Mouse (Mus musculus) adipocyte (in vitro differentiated cells): ENCODE results near the gene Gpr84.

Source experiments
- DNase-seq: peaks from one replicate; pipeline ENCODE4 v3.0.0-alpha.2; 2016; ENCODE audit warnings: low spot score

The Gpr84 gene

GRCm38 (mm10) chr15:103310365-103310910 lies at the start of gene Gpr84:
TSS of gene Gpr84 (minus strand) at chr15:103310612.
- DNase-seq, result no peak

GRCm38 (mm10) chr15:103359869-103360602 lies 49.6 kb upstream of the Gpr84 start:
- DNase-seq, result peak; percentile 89

- DNase-seq, result no peak
Observed at GRCm38 (mm10) chr15:103359122-103359510, 48.7 kb upstream of the Gpr84 start.

- peak; percentile 60 for DNase-seq
Observed at GRCm38 (mm10) chr15:103358278-103359121, 48.1 kb upstream of the Gpr84 start.

GRCm38 (mm10) chr15:103357817-103358216 lies 47.4 kb upstream of the Gpr84 start:
- no peak for DNase-seq

- no peak for DNase-seq
Observed at GRCm38 (mm10) chr15:103356130-103356529, 45.7 kb upstream of the Gpr84 start.

- no peak for DNase-seq
Observed at GRCm38 (mm10) chr15:103355420-103355819, 45.0 kb upstream of the Gpr84 start.

- no peak for DNase-seq
Observed at GRCm38 (mm10) chr15:103354690-103355089, 44.3 kb upstream of the Gpr84 start.

GRCm38 (mm10) chr15:103353511-103354256 lies 43.3 kb upstream of the Gpr84 start:
- no peak for DNase-seq

- peak; percentile 78 for DNase-seq
Observed at GRCm38 (mm10) chr15:103352856-103353255, 42.4 kb upstream of the Gpr84 start.

GRCm38 (mm10) chr15:103347275-103347684 lies 36.9 kb upstream of the Gpr84 start:
- DNase-seq, result peak; percentile 94

GRCm38 (mm10) chr15:103345789-103346188 lies 35.4 kb upstream of the Gpr84 start:
- no peak for DNase-seq

- no peak for DNase-seq
Observed at GRCm38 (mm10) chr15:103343556-103343955, 33.1 kb upstream of the Gpr84 start.

- DNase-seq, result no peak
Observed at GRCm38 (mm10) chr15:103343008-103343407, 32.6 kb upstream of the Gpr84 start.

- peak; percentile 92 for DNase-seq
Observed at GRCm38 (mm10) chr15:103342415-103342814, 32.0 kb upstream of the Gpr84 start.

GRCm38 (mm10) chr15:103341547-103341946 lies 31.1 kb upstream of the Gpr84 start:
- DNase-seq, result no peak

- DNase-seq, result no peak
Observed at GRCm38 (mm10) chr15:103340786-103341185, 30.4 kb upstream of the Gpr84 start.

- DNase-seq, result no peak
Observed at GRCm38 (mm10) chr15:103339961-103340337, 29.5 kb upstream of the Gpr84 start, which contains the start of gene Zfp385a. TSS of gene Zfp385a (minus strand) at chr15:103340093.

GRCm38 (mm10) chr15:103339166-103339960 lies 29.0 kb upstream of the Gpr84 start:
- DNase-seq, result no peak

GRCm38 (mm10) chr15:103338829-103339165 lies 28.4 kb upstream of the Gpr84 start:
- DNase-seq, result no peak

- DNase-seq, result no peak
Observed at GRCm38 (mm10) chr15:103336996-103337667, 26.7 kb upstream of the Gpr84 start.
